Mouse (Mus musculus): ENCODE measurements around the gene Bnipl. TPM values are rescaled to one million over a fixed set of nuclear protein-coding genes. Genes with fewer than 3 reads are reported as not detected.

Gene Bnipl
- polyA plus RNA-seq, 1 experiment from 2014 or later = 5.8 TPM

- H3K9me3 ChIP-seq = no peaks in the 10 kb centered on the region
- no peak overlapping the region for H3K27ac ChIP-seq
- no peak overlapping the region for H3K4me2 ChIP-seq
- 70% methylated on average over 7 of the region's 7 CpGs for WGBS
- peaks cover 25% of the 10 kb centered on the region for H3K4me1 ChIP-seq
- H3K27me3 ChIP-seq (replicated peaks) = no peaks in the 10 kb centered on the region
- no peak for ATAC-seq (ENCODE audit: insufficient read depth, low FRiP score, low read depth)
- H3K9ac ChIP-seq = no peak overlapping the region
- H3K36me3 ChIP-seq = peaks cover 51% of the 10 kb centered on the region
- H3K4me3 ChIP-seq (replicated peaks) = no peak overlapping the region
These were observed 18.2 kb downstream of the Bnipl start for GRCm38 (mm10) chr3:95232771-95233170.

DNA sequence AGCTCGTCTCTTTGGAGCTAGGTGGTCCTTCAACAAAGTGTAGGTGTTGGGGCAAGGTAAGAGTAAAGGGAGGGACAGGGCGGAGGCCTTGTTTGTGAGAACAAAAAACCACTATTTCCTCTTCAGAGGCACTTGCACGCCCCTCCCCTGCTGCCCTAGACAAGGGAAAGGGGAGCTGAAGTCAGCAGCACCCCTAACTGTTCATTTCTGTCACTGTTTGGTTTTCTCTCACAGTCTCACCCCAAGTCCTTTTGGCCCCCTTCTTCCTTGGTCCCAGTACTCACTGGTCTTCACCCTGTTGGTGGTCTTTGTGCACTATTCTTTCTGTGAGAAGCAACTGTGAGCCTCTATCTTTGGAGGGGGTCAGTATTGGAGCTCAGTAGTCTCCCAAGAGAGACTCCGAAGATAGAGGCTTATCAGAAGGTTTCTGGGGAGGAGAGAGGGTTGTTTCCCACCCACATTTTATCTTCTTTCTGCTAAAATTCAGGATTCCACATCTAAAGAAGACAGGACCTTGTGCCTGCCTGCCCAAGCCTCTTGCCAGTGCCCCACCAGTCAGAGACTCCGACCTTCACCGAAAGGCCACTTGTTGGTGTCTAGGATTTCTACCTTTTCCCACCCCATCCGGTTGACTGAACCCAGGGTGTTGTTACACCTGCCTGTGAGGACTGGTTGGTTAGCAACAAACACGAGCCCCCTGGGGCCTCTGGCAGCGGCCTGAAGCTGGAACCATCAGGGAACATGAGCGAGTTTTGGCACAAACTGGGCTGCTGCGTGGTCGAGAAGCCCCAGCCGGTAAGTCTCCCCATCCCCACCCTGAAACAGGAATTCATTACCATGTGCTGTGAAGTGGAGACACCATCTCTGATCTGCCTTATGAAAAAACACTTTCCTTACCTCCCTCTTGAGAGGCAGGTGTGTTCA is 19.4 kb downstream of the Bnipl start, which contains the start of gene Mllt11:
Gene Mllt11, minus strand, starts transcription at position 874 of the 924 bp plus-strand sequence.
- H3K4me3 ChIP-seq (replicated peaks) = peak within 1 kb of the TSS; percentile 97
- ATAC-seq (ENCODE audit: insufficient read depth, low FRiP score, low read depth) = no peak
- H3K4me2 ChIP-seq = peak within 1 kb of the TSS; percentile 83
- H3K9ac ChIP-seq = no peak within 1 kb of the TSS
- 67% methylated on average over 13 of the region's 13 CpGs for WGBS
- no peaks in the 10 kb centered on the region for H3K9me3 ChIP-seq
- H3K36me3 ChIP-seq = peaks cover 46% of the 10 kb centered on the region
- no peaks in the 10 kb centered on the region for H3K27me3 ChIP-seq (replicated peaks)
- H3K4me1 ChIP-seq = peaks cover 33% of the 10 kb centered on the region
- H3K27ac ChIP-seq = peak within 1 kb of the TSS; percentile 98

- H3K4me1 ChIP-seq = peaks cover 36% of the 10 kb centered on the region
- peak overlapping the region; percentile 52; the same call in 1 of the 2 replicates for H3K9ac ChIP-seq
- 39% methylated on average over 8 of the region's 8 CpGs for WGBS
- no peak for ATAC-seq (ENCODE audit: insufficient read depth, low FRiP score, low read depth)
- H3K27me3 ChIP-seq (replicated peaks) = no peaks in the 10 kb centered on the region
- peaks cover 38% of the 10 kb centered on the region for H3K36me3 ChIP-seq
- peak overlapping the region; percentile 97 for H3K4me3 ChIP-seq (replicated peaks)
- H3K27ac ChIP-seq = peak overlapping the region; percentile 98
- no peaks in the 10 kb centered on the region for H3K9me3 ChIP-seq
- H3K4me2 ChIP-seq = peak overlapping the region; percentile 83
These were observed 20.3 kb downstream of the Bnipl start for GRCm38 (mm10) chr3:95230495-95231297.

- peak overlapping the region; percentile 98 for H3K27ac ChIP-seq
- H3K4me2 ChIP-seq = peak overlapping the region; percentile 83
- no peaks in the 10 kb centered on the region for H3K9me3 ChIP-seq
- H3K9ac ChIP-seq = peak overlapping the region; percentile 99
- WGBS = 2% methylated on average over 13 of the region's 13 CpGs
- H3K4me1 ChIP-seq = peaks cover 36% of the 10 kb centered on the region
- H3K36me3 ChIP-seq = peaks cover 38% of the 10 kb centered on the region
- 0 out of 2 replicates have a peak, but pooled peaks have one; percentile 13 for ATAC-seq (ENCODE audit: insufficient read depth, low FRiP score, low read depth)
- peak overlapping the region; percentile 97 for H3K4me3 ChIP-seq (replicated peaks)
- H3K27me3 ChIP-seq (replicated peaks) = no peaks in the 10 kb centered on the region
These were observed 21.1 kb downstream of the Bnipl start for GRCm38 (mm10) chr3:95229781-95230494.

DNA sequence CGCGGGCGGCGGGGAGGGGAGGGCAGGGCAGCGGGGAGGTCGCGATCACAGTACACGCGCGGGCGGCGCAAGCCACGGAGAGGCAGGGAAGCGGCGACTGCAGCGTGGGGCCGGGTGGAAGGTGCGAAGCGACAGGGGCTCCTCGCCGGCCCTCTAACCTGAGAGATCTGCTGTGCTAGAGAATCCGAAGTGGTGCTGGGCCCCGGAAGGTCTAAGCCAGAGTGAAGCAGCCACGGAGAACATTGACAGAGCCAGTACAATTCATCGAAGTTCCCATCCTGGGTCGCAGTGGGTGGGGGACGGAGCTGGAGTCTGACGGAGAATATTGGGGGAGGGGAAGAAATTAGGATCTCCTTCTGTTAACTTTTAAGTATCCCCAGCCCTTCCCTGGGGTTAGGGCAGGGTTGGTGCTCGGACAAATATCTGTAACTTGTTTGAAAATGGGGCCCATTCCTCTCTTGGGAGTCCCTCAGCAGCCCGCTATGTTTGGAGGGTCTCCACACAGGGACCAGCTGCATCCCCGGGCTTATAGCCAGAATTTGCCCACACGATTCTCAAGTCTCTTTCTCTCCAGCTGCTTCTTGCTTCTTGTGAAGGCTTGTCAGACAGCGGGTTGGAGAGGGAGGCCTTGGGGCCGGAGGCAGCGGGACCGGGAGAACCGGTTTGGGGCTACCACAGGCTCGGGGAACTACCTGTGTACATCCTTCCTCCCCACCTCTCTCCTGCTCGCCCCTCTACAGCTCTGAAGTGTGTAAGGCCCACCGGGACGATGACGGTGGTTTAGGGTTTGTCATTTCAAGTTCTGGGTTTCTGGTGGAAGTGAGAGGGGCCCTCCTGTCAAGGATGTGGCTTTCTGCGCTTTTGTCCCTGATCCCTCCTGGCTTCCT is 21.9 kb downstream of the Bnipl start:
- peak overlapping the region; percentile 83 for H3K4me2 ChIP-seq
- H3K36me3 ChIP-seq = peaks cover 33% of the 10 kb centered on the region
- peak overlapping the region; percentile 98 for H3K27ac ChIP-seq
- no peaks in the 10 kb centered on the region for H3K27me3 ChIP-seq (replicated peaks)
- H3K9me3 ChIP-seq = no peaks in the 10 kb centered on the region
- peak; percentile 41; the same call in 1 of the 2 replicates for ATAC-seq (ENCODE audit: insufficient read depth, low FRiP score, low read depth)
- WGBS = under 1% methylated on average over 43 of the region's 43 CpGs
- H3K4me3 ChIP-seq (replicated peaks) = peak overlapping the region; percentile 97
- peaks cover 36% of the 10 kb centered on the region for H3K4me1 ChIP-seq
- peak overlapping the region; percentile 99 for H3K9ac ChIP-seq

- H3K4me2 ChIP-seq = peak within 1 kb of the TSS; percentile 83
- H3K27me3 ChIP-seq (replicated peaks) = no peaks in the 10 kb centered on the region
- peak within 1 kb of the TSS; percentile 99 for H3K9ac ChIP-seq
- peaks cover 29% of the 10 kb centered on the region for H3K36me3 ChIP-seq
- H3K4me3 ChIP-seq (replicated peaks) = peak within 1 kb of the TSS; percentile 97
- H3K9me3 ChIP-seq = no peaks in the 10 kb centered on the region
- ATAC-seq (ENCODE audit: insufficient read depth, low FRiP score, low read depth) = peak; percentile 84
- H3K4me1 ChIP-seq = peaks cover 36% of the 10 kb centered on the region
- peak within 1 kb of the TSS; percentile 98 for H3K27ac ChIP-seq
- WGBS = under 1% methylated on average over 64 of the region's 64 CpGs
These were observed 22.7 kb downstream of the Bnipl start, which contains the start of gene Cdc42se1 for GRCm38 (mm10) chr3:95228148-95228893. TSS of gene Cdc42se1 (plus strand) at chr3:95228732.

GRCm38 (mm10) chr3:95227214-95227613 is 23.8 kb downstream of the Bnipl start:
- 17% methylated on average over 1 of the region's 1 CpGs for WGBS
- Histone ChIP-seq H3K36me3 (peaks cover 19% of the 10 kb centered on the region), H3K4me3 (replicated peaks) (peak overlapping the region; percentile 97), H3K9ac (peak overlapping the region; percentile 22; the same call in 1 of the 2 replicates), H3K4me1 (peaks cover 33% of the 10 kb centered on the region), H3K27me3 (replicated peaks) (no peaks in the 10 kb centered on the region), H3K27ac (no peak overlapping the region), H3K9me3 (no peaks in the 10 kb centered on the region), H3K4me2 (peak overlapping the region; percentile 83)
- no peak for ATAC-seq (ENCODE audit: insufficient read depth, low FRiP score, low read depth)

GRCm38 (mm10) chr3:95224295-95224694 is 26.7 kb downstream of the Bnipl start:
- H3K27me3 ChIP-seq (replicated peaks) = no peaks in the 10 kb centered on the region
- no peak overlapping the region for H3K4me2 ChIP-seq
- H3K4me3 ChIP-seq (replicated peaks) = no peak overlapping the region
- no peak overlapping the region for H3K27ac ChIP-seq
- H3K4me1 ChIP-seq = peaks cover 11% of the 10 kb centered on the region; the same call in 1 of the 2 replicates
- H3K36me3 ChIP-seq = peaks cover 13% of the 10 kb centered on the region
- 41% methylated on average over 6 of the region's 6 CpGs for WGBS
- H3K9ac ChIP-seq = no peak overlapping the region
- H3K9me3 ChIP-seq = no peaks in the 10 kb centered on the region
- ATAC-seq (ENCODE audit: insufficient read depth, low FRiP score, low read depth) = no peak

DNA sequence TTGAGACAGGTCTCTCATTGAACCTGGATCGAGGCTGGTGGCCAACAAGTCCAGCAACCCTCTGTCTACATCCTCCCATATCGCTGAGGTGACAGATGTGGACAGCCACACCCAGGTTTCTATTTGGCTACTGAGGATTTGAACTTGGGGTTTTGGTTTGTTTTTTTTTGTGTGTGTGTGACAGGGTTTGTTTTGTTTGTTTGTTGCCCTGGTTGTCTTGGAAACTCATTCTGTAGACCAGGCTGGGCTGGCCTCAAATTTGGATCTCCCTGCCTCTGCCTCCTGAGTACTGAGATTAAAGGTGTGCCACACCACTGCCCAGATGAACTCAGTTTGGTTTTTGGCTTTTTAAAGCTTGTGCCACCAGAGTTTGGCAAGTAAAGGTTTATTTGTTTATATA is 28.0 kb downstream of the Bnipl start:
- WGBS = 93% methylated on average over 2 of the region's 2 CpGs
- Histone ChIP-seq H3K4me1 (peaks cover 11% of the 10 kb centered on the region; the same call in 1 of the 2 replicates), H3K9me3 (no peaks in the 10 kb centered on the region), H3K36me3 (peaks cover 13% of the 10 kb centered on the region), H3K27me3 (replicated peaks) (no peaks in the 10 kb centered on the region), H3K9ac (no peak overlapping the region), H3K27ac (no peak overlapping the region), H3K4me2 (no peak overlapping the region), H3K4me3 (replicated peaks) (no peak overlapping the region)
- ATAC-seq (ENCODE audit: insufficient read depth, low FRiP score, low read depth) = no peak

Measured in stomach, embryonic 15.5 days (tissue).